Mouse (Mus musculus) WW6 (cell line): ENCODE measurements around the gene Usp35.

ENCODE experiments used
- DNase-seq: peaks from one replicate; pipeline ENCODE4 v3.0.0-alpha.2; 2013; ENCODE audit warnings: low read depth, low spot score

Gene Usp35

DNA sequence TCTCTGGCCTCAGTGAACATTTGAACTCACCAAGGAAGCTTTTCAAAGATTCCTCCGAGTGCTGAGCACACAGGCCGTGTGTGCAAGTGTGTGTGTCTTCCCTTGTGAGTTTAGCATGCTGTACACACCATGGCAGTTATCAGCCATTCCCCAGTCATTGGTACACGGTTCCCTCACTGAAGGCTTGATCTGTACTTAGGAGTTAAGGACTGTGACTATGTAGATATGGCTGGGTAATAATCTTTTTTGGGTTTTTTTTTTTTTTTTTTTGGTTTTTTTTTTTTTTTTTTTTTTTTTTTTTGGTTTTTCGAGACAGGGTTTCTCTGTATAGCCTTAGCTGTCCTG lies 15.0 kb upstream of the Usp35 start:
- no peak for DNase-seq

DNA sequence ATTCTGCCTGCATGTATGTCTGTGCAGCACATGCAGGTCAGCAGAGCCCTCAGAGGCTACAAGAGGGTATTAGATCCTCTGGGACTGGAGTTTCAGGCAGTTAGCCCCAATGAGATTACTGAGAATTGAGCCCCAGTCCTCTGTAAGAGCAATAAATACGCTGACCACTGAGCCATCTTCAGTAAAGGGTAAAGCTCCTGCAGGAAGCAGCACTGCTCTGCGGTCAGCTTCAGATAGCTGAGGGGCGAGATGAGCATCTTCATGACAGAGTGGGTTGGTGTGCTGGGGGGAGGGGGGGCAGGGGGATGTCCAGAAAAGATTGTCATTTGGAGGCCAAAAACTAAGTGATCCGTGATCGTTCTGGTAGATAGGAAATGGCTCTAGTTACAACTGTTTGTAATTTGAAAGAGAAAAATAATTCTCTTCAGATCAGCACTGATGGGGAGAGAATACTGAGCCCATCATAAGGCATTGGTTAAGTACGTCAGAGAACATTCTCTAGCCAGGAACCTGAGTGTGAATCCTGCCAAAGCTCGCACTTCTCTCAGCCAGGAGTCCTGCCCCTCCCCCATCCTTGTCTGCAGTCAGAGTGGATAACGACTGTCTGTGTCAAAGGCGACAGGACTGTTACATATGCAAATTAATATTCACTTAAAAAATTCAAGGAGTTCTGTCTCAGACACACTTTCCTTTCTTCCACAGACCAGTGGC lies 14.4 kb upstream of the Usp35 start:
- DNase-seq, result no peak

DNA sequence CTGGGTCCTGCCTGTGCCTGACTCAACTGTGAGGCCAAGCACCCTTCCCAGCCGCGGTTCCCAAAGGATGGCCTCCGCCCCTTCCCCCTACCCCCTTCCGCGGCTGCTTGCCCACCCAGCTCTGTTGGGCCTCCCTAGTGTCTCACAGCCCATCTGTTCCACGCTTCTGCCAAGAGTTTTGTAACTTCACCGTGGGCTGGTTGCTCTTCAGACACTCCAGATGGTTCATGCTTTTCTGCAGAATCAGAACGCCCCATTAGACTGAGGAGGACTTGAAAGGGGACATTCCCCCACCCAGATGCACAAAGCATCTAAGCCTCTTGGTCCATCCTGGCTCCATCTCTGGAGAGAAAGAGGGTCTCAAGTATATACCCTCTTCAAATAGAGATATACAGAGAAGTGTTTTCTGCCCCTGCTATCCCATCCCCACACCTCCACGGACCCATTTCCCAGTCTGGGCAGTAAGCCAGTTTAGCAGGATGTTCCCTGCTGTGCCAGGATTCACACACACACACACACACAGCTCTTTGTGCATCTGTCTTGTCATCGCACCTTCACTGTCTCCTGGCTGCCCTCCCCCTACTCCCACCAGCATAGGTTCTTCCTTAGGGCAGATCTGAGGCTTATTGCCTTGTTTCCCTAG lies 13.5 kb upstream of the Usp35 start:
- DNase-seq, result no peak

DNA sequence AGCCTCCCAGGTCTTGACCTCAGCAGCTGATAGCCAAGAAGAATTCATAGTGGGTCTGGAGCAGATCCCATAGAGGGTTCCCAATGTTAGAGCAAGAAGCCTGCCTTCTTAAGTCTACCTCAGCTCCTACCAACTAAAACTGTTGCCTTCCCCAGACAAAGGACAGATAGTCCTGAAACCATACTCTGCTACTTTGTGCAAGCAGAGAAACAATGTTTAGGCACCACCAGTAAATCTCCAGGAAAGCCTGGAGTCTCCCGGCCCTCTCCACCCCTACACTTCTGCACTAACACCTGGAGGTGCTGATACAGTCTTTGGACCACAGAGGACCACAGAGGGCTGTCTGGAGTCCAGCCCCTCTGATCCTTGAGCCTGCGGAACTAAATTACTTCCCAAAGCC lies 12.8 kb upstream of the Usp35 start:
- no peak for DNase-seq

DNA sequence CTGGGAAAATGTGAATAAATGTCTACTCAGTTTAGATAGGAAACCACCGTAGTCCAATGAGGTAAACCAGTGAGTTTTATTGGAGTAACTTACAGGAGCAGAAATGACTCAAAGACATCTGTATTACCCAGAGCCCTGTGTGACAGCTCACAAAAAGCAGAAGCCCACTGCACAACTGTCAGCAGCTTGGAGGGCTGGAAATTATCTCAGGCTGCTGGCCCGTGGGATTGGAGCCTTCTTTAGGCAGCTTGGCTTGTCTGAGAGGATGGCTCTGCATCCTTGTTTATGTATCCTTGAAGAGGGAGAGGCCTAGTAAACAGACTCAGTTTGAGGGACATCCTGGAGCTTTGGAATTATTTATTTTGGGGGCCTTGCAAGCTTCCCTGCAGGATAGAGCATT lies 11.1 kb upstream of the Usp35 start:
- DNase-seq, result no peak

DNA sequence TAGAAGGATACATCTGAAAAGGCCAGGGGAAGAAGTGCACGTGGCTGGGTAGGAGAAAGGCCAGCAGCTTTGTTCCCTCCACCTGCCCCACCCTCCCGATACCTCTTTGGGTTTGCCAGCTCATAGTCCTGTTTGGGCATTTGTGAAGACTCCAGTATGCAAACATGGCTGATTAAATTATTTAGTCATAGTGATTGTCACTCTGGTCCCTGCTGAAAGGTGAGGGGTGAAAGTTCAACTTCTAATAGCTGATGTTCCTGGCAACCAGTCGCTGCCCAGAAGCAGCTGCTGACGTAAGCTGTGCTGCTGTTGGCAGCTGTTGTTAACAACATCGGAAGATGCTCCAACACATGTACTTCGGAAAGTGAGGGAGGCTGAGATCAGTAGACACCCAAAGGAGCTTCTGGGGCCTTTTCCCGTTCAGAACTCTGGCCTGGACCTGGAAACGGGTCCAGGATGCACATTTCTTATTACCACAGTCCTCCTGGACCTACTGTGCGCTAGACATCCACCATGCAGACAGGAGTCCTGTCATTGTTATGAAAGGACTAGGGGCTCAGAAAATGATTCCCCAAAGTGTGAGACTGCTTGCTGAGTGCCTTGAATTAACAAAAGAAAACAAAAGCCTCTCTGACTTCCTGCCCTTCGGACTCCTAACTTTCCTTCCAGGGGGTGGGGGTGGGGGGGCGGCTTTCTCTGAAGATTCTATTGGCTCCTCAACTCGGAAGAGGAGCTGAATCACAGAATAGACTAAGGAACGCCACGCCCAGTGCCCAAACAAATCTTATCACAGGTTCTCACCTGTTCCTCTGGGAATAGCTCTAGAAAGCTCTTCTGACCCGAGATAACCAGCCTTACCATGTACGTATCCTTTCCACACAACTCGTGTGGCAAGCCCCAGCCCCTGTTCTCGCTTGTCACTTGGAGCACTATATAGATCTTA lies 9.4 kb upstream of the Usp35 start:
- no peak for DNase-seq

DNA sequence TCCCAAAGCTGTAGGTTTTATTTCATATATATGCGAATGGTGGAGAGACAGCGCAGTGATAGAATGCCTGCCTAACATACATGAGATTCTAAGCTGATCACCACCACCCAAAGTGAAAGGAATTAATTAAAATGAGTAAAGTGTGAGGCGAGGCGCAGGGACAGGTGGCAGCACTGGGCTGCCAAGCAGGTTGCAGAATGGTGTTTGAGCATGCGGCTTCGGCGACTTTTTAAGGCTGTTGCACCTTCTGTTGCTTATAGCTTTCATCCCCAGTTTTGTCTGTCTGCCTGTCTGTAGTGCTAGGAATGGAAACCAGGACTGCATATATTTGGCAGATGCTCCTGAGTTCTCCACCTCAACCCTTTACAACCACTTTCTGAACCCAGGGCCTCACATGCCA lies 7.8 kb upstream of the Usp35 start:
- no peak for DNase-seq

DNA sequence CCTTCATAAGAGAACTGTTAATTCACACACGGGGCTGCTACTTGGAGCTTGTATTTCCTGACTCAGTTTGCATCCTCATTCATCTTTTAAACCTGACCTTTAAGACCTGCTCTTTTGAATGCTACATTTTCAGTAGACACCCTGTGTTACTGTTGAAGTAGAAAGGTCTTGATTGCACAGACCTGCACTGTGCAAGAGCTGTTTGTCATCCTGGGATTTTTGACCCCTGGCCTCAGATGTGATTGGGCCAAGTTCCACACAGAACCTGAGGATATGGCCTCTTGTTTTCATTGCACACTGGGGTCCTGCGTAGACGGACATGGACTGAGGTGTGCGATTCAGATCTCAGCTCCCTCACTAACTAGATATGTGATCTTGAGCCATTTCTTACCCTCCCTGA lies 6.8 kb upstream of the Usp35 start:
- DNase-seq, result no peak

DNA sequence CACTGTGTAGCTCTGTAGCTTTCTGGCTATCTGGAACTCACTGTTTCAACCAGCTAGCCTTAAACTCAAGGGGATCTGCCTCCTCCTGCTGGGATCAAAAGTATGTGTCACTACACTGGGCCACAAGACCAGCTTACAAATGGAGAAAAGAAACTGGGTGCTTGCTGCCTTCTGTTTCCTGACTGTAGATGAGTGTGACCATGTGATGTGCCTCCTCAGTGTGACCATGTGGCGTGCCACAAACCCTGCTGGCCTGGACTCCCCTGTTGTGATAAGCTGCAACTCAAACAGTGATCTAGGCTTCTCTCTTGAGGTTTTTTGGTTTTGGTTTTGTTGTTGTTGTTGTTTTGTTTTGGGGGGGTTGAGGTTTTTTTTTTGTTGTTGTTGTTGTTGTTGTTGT lies 4.9 kb upstream of the Usp35 start:
- DNase-seq, result no peak

DNA sequence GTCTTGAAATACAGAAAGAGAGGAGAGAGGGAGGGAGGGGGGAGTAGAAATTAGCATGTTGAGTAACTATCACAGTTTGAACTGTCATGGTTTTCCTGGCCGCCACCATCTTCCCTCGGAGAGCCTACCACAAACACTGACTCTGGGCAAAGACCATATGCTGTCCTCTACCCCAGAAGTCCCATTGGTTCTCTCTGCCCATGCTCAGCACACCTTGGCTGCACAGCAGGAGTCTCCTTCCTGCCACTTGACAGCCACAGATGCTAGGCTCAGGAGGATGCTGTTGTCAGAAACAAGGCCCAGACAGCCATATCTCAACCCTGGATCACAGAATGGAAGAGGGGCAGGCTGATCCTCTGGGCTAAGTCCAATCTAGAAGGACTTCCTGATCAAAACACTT lies 2.6 kb upstream of the Usp35 start:
- DNase-seq, result no peak

DNA sequence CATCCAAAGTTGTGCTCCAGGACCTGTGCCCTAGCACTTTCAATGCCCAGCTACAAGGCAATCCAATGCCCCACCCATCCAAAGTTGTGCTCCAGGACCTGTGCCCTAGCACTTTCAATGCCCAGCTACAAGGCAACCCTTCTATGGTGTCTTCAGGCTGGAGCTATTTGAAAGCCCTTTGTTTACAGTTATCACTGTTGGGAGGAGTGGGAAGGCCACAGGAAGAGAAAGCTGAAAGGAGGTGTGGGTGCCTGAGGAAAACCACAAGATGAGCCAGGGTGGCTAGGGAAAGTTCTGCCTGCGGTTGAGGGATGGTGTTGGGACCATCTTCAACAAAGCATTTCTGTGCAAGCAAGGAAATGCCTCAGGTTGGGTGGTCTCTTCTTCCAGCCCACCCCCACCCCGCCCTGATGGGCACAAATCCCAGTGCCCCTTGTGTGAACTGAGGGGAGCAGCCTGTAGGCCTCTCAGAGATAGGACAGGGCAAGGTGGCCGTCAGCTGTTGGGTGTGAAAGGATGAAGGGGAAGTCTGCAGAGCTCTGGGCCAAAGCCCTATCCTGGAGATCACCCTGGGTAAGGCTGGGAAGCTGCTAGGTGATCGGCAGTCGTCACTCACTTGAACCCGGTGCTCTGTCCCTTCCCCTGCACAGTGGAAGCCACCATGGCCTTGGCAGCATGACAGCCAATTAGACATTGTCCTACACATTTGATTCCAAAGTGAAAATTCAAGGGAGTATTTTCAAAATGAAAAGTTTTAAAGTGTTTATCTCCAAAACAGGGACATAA lies 1.5 kb upstream of the Usp35 start:
- DNase-seq, result no peak

DNA sequence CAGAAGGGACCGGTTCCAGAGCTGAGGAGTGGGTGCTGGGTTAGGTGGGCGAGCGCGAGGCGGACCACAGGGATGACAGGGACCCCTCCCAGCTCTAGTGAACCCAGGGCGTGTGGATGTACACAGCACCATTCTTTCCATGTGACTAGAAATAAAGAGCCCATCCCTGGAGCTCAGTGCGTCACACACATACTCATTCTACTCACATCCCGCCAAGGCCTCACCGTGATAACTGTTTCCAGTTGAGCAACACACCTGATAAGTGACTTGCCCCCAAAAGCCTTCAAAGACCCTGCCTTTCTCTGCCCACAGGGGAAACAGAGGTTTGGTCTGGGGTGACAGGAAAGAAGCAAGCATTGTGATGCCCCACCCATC lies 834 bp upstream of the Usp35 start:
- no peak for DNase-seq

DNA sequence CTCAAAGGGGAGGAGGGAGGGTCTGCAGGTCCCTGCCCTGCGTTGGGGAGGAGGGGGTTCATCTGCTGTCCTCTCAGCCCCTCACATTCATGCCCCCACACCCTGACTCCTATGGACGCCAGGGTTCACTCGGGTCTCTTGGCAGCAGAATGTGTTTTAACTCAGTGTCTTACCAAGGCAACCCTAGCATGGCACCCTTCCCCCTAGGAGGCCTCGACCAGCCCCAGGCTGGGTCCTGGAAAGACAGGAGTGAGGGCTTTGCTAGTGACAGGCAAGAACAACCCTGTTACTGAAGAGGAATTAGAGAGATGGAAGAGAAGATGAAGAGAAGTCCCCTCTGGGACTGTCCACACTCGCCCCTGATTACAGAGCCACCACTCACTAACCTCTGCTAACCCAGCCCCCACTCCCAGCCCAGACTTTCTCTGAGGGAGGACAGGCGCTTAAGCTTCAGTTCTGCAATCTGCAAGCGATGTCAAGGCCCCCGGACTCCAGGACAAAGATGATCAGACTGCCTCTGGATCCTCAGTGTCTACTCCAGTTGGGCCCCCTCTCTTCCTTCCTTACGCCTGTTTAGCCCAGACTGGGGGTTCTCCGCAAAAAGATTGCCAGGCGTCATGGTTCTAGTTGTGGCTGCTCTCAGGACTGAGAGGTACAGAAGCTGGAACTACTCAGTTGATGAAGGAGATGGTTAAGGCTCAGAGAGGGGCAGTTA lies 732 bp downstream of the Usp35 start:
- no peak for DNase-seq

DNA sequence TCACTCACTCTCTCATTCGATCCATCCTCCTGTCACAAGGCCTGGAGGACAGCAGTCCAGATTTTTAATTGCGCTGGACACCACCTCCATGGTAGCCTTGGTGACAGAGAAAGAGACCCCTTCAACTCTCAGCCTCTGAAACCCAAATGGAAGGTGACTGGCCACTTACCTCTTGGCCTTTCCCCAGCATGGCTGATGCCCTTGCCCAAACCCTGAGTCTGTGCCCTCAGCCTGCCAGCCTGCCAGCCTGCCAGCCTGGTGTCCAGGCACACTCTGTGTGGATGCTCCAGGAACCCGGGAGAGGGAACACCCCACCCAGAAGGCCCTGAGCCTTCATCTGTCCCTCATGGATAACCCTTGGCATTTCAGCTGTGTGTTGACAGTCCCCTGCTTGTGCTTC lies 2.1 kb downstream of the Usp35 start:
- DNase-seq, result no peak

DNA sequence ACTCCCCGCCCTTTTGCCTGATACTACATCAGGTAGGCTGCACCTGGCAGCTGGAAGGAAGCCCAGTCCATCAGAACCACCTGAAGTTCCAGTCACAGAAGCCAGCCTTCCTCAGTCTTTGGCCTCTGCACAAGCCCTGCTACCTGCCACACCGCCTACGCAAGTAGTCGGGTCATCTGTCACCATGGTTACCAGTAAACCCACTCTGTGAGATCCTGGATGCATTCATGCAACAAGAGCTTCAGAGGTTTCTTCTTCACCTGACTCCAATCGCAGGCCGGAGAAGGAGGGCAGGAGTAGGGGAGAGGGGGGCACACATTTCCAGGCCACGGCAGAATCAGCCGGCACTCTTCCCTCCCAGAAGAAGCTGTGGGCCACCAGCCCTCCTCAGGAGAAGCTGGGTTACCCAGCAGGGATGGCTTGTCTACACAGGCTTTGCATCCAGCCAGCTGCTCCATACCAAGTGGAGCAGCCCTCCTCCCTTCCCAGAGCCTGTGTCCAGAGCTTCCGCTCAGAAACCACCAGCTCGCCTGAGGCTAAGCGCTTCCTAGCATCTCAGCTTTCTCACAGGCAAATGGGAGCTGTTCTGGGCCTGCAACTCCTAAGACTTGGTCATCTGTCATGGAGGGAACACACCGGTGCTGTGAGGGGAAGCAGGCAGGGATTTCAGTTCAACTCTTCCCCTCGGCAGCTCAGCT lies 2.8 kb downstream of the Usp35 start:
- DNase-seq, result no peak

DNA sequence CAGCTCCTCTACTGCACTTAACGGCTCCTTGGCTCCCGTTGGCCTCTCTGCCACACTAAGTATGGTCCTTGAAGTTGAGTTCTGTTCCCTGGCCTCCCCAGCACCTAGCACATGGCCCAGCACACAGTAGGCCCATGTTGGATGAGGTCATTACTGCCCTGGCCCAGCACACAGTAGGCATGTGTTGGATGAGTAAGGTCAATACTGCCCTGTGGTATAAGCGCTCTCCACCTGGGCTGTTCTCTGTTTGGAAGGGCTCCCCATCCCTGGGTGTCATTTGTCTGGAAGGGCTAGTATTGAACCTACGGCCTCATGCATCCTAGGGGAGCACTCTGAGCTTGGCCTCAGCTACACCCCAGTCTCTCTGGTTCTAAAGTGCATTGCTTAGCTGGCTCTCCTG lies 4.4 kb downstream of the Usp35 start:
- DNase-seq, result no peak

DNA sequence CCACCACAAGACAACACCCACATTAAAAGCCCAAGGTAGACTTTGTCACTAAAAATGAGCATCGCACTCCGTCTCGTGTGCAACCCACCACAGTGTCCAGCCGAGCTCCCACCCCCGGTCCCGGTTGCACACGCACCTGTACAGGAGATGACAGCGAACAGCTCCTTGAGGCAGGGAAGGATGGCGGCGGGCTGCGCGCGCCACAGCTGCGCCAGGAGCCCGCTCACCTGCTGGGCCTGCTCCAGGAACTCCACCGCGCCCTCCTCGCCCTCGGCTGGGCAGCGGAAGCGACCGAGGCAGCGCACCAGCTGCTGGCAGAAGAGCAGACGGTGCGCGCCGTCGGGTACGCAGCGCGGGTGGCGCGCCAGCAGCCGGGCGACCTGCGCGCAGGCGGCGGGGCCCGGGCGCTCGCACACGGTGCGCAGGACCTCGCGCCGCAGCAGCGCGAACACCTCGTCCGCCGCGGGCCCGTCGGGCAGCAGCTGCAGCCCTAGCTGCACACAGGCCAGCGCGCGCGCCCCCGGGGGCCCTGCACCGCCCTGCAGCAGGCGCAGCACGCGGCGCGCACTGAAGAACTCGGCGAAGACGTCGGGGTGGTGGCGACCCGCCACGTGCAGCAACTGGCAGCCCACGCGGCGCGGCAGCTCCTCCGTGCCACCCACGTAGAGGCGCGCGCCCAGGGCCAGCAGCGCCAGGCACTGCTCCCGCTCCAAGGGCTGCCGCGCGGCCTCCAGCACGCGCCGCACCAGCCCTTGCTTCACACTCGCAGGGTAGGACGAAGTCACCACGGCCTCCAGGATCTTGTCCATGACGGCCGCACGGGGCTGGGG lies 6.4 kb downstream of the Usp35 start:
- no peak for DNase-seq

DNA sequence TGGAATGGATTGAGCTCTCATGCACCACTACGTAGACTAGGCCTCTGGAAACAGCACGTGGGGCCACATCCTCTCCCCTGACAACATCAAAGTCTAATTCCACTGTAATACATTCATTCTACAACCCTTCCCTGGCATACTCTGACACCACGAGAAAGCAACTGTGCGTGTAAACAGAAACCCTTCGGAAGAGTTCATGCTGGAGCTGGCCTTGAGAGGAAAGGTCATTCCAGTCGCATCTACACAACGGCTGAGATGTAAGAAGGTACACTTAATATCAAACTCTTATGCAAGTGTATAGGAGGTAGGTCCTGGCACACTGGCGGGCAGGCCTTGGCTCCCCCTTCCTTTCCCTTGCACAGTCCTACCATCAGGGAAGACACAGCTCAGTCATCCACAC lies 7.5 kb downstream of the Usp35 start:
- DNase-seq, result no peak

DNA sequence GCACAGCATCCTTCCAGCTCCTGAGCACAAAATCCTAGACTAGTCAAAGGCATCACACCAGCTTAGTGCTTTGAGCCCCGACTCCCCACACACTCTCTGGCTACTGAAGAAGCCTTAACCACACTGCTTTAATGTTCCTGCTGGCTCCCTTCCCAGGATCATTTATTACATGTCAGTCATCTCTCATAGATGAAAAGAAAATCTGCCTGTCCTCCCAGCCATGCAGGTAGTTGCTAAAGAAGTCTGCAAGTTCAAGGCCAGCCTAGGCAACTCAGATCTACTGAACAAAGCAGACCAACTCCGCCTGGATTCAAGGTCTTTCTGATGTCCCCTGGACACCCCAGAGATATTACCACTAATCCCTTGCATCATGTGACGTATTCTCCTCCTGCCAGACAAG lies 14.1 kb downstream of the Usp35 start:
- DNase-seq, result no peak

DNA sequence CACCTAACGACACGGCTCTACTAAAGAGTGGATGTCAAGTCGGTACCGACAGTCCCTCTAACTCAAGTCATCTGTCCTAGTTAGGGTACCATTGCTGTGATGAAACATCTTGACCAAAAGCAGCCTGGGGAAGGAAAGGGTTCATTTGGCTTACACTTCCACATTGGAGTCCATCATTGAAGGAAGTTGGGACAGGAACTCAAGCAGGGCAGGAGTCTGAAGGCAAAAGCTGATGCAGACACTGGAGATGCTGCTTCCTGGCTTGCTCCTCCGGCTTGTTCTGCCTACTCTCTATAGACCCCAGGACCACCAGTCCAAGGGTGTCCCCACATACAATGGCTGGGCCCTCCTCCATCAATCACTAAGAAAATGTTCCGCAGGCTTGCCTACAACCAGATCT lies 16.2 kb downstream of the Usp35 start:
- DNase-seq, result no peak
